Mouse (Mus musculus) cortical plate, adult 2 months (tissue): ENCODE data around the gene H2-M10.1.
"Not testable (repeated sequence)": the region's sequence is repeated elsewhere in the genome, so short reads cannot be mapped to it uniquely, and the experiment has no call there.

Experiments used
- CTCF ChIP-seq: fragments of 200-500 bp; IDR thresholded peaks from 2 replicates; pipeline ENCODE4 v1.5.1; 2011; ENCODE audit warnings: mild to moderate bottlenecking, control low read depth, low read length; ENCODE audit not compliant: insufficient read depth; ENCODE audit errors: extremely low read depth
- POLR2A ChIP-seq: fragments of 200-500 bp; IDR thresholded peaks from 2 replicates; pipeline ENCODE4 v1.6.1; 2011; ENCODE audit warnings: mild to moderate bottlenecking, low read length, control low read depth; ENCODE audit not compliant: insufficient read depth; ENCODE audit errors: extremely low read depth

DNA sequence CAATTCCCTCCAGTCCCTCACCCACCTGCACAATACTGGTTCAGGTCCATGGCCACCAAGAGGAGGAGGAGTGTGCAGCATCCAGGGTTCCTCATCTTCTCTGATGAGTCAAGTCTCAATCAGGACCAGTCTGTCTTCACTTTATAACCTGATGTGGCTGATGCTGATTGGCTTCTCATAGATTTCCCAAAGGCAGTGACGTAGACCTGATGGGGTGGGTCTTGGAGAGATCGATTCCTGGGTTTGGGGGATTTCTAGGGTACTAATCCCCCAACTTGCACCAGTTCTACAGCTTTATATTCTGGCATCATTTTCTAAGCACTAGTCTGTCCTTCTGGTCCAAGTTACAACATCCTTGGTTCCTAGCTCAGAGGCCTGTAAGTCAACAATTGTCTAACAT lies 42.4 kb upstream of the H2-M10.1 start, which contains the start of gene H2-M10.3:
- not testable (repeated sequence) for TF ChIP-seq CTCF, POLR2A
